Mouse (Mus musculus) kidney, embryonic 15.5 days (tissue): ENCODE data around the gene Cntrl. TPM values are rescaled to one million over a fixed set of nuclear protein-coding genes. Genes with fewer than 3 reads are reported as not detected.

Experiments
- ATAC-seq: fragments of 200-750 bp; cut with Nextera tagmentation; replicated peaks from 2 replicates; pipeline ENCODE4 v1.8.0; 2017; ENCODE audit warnings: moderate TSS enrichment; ENCODE audit not compliant: low FRiP score
- H3K27ac ChIP-seq: fragments of 300-500 bp; sonication (generic); 2 replicates; pipeline ENCODE4 v1.5.1; 2015; ENCODE audit warnings: mild to moderate bottlenecking, inconsistent platforms
- H3K27me3 ChIP-seq: fragments of 300-500 bp; sonication (generic); 2 replicates; pipeline ENCODE4 v1.6.1; 2015; ENCODE audit warnings: inconsistent platforms
- H3K36me3 ChIP-seq: fragments of 300-500 bp; sonication (generic); 2 replicates; pipeline ENCODE4 v1.6.1; 2015; ENCODE audit warnings: inconsistent platforms
- H3K4me1 ChIP-seq: fragments of 300-500 bp; sonication (generic); 2 replicates; pipeline ENCODE4 v1.6.1; 2015; ENCODE audit warnings: inconsistent platforms
- H3K4me2 ChIP-seq: fragments of 300-500 bp; sonication (generic); 2 replicates; pipeline ENCODE4 v1.6.1; 2015; ENCODE audit warnings: moderate library complexity, mild to moderate bottlenecking, inconsistent platforms
- H3K4me3 ChIP-seq: fragments of 300-500 bp; sonication (generic); replicated peaks from 2 replicates; pipeline ENCODE4 v1.5.1; 2015; ENCODE audit warnings: mild to moderate bottlenecking, inconsistent platforms
- H3K9ac ChIP-seq: fragments of 300-500 bp; sonication (generic); 2 replicates; pipeline ENCODE4 v1.6.1; 2015; ENCODE audit warnings: mild to moderate bottlenecking, inconsistent platforms
- H3K9me3 ChIP-seq: fragments of 300-500 bp; sonication (generic); replicated peaks from 2 replicates; pipeline ENCODE4 v1.6.1; 2016; ENCODE audit warnings: inconsistent platforms
- WGBS: fragments of 180-500 bp; shearing (Covaris S2); methylation state at CpG from one replicate; pipeline ENCODE4 v1.1.7; 2015; ENCODE audit warnings: mixed read lengths; 5-methylcytosine and 5-hydroxymethylcytosine counted together
- polyA plus RNA-seq: library from polyadenylated mRNA; unstranded; fragments of >200 nt; fragmentation: Nextera tagmentation; extraction: Ambion mirVana; gene quantifications from 2 replicates; pipeline ENCODE4 v1.2.1, GENCODE M21; 2015

The Cntrl gene
- polyA plus RNA-seq, 1 experiment from 2014 or later = 26.6 TPM

DNA sequence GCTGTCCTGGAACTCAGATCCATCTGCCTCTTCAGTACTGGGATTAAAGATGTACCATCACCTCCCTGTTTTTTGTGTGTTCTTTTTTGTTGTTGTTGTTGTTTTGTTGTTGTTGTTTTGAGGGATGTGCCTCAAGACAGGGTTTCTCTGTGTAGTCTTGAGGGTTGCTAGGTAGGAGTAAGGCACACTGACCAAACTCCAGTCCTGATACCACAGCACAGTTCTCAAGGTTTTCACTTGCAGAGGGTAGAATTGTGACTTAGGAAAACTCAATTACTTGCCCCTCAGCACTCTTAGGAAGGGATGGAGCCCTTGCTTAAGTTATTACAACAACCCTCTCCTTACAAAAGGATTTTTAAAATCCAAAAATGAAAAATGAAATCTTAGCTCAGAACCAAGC is 22.2 kb downstream of the Cntrl start:
- Histone ChIP-seq H3K4me3 (peak overlapping the region; percentile 54; the same call in 1 of the 2 replicates), H3K9me3 (no peaks in the 10 kb centered on the region), H3K9ac (no peak overlapping the region), H3K36me3 (peaks cover 40% of the 10 kb centered on the region), H3K4me2 (peak overlapping the region; percentile 74), H3K4me1 (peaks cover 11% of the 10 kb centered on the region), H3K27ac (peak overlapping the region; percentile 91), H3K27me3 (no peaks in the 10 kb centered on the region)
- ATAC-seq = peak; percentile 50; the same call in 1 of the 2 replicates

DNA sequence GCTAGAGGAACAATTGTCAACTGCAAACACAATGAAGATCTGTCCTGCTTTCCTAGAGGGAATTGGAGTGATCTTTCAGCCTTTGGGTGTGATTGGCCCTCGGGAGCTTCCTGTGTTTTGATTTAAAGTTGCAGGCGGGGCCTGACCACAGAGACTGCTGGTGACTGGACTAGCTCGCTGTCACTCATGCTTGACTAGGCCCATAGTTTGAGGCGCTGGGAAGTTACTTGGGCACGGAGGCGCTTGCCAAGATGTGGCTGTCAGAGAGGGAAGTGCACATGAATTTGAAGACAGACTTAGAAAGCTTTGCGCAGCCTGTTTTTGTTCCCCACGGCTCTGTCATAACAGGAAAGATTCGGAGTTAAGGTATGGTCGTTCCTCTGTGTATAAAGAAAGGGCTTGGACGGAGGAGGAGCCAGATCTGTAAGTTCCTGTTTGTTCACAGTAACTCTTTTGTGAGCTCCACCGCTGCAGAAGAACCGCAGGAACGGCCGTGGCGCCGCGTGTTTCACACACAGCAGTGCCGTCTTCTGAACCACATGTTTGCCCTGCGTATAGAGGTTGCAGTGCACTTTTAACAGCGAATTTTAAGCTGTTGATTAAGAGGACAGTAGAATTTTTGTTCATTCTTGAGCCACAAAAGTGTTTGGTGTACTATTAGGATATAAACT is 22.8 kb downstream of the Cntrl start:
- peak overlapping the region; percentile 74 for H3K4me2 ChIP-seq
- H3K4me1 ChIP-seq = peaks cover 11% of the 10 kb centered on the region
- no peaks in the 10 kb centered on the region for H3K27me3 ChIP-seq
- under 1% methylated on average over 21 of the region's 21 CpGs for WGBS
- H3K9ac ChIP-seq = peak overlapping the region; percentile 56
- peak overlapping the region; percentile 91 for H3K27ac ChIP-seq
- H3K9me3 ChIP-seq = no peaks in the 10 kb centered on the region
- peaks cover 45% of the 10 kb centered on the region for H3K36me3 ChIP-seq
- peak; percentile 100 for ATAC-seq
- peak overlapping the region; percentile 54 for H3K4me3 ChIP-seq

DNA sequence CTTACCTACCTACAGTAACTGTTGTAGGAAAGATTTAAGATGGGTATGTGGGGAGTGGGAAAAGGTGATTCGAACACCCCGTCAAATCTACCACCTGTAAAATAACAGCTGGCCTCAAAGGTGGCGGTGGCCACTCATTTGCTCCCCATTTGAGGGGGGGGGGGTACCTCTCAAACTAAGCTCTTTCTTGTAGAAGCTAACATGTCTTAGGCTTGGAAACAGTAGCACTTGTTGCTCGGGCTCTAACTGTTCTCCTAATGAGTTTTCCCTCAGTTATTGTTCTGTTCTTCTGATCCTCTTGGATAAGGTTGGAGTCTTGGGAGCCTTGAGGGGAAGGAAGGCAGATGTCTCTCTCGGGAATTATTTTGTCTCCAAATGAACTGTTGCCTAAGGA is 23.4 kb downstream of the Cntrl start:
- H3K4me1 ChIP-seq = peaks cover 11% of the 10 kb centered on the region
- ATAC-seq = no peak
- peak overlapping the region; percentile 54 for H3K4me3 ChIP-seq
- WGBS = 6% methylated on average over 5 of the region's 5 CpGs
- H3K36me3 ChIP-seq = peaks cover 45% of the 10 kb centered on the region
- peak overlapping the region; percentile 74 for H3K4me2 ChIP-seq
- peak overlapping the region; percentile 91 for H3K27ac ChIP-seq
- peak overlapping the region; percentile 56 for H3K9ac ChIP-seq
- H3K9me3 ChIP-seq = no peaks in the 10 kb centered on the region
- no peaks in the 10 kb centered on the region for H3K27me3 ChIP-seq

DNA sequence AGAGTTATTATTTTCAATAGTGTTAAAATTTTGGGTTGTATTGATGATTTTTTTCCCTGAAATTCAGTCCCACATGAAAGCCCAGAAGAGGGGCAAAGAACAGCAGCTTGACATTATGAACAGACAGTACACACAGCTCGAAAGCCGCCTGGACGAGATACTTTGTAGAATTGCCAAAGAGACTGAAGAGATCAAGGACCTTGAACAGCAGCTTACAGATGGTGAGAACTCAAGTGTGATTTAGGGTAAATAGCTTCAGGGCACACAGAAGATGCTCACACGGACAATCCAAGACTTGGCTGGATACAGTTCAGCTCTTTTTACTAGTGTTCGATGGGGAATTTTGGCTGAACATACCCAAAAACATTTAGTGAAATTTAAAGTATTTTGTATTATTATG is 24.6 kb downstream of the Cntrl start:
- Histone ChIP-seq H3K9ac (no peak overlapping the region), H3K27ac (no peak overlapping the region), H3K27me3 (no peaks in the 10 kb centered on the region), H3K9me3 (no peaks in the 10 kb centered on the region), H3K4me3 (no peak overlapping the region), H3K36me3 (peaks cover 48% of the 10 kb centered on the region), H3K4me1 (peaks cover 11% of the 10 kb centered on the region), H3K4me2 (no peak overlapping the region)
- 82% methylated on average over 5 of the region's 5 CpGs for WGBS
- ATAC-seq = no peak

DNA sequence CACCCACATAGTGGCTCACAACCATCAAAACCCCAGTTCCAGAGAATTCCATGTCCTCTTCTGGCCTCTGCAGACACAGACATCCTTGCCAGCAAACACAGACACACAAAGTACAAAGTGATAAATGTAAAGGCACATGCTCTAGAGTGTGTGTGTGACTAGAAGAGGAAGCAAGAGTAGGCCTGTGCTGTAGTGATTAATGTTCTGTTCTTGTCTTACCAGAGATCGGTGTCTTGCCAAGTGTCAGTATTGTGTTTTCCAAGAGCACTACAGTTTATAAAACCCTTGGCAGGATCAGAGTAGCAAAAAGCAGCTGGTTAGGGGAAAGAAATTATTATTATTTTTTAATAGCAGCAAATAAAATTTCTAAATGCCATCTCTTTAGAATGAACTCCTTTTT is 29.3 kb downstream of the Cntrl start:
- Histone ChIP-seq H3K27ac (no peak overlapping the region), H3K4me1 (no peaks in the 10 kb centered on the region), H3K36me3 (peaks cover 85% of the 10 kb centered on the region), H3K9me3 (no peaks in the 10 kb centered on the region), H3K9ac (no peak overlapping the region), H3K4me2 (no peak overlapping the region), H3K27me3 (no peaks in the 10 kb centered on the region), H3K4me3 (no peak overlapping the region)
- no peak for ATAC-seq
- WGBS = 88% methylated on average over 1 of the region's 1 CpGs

DNA sequence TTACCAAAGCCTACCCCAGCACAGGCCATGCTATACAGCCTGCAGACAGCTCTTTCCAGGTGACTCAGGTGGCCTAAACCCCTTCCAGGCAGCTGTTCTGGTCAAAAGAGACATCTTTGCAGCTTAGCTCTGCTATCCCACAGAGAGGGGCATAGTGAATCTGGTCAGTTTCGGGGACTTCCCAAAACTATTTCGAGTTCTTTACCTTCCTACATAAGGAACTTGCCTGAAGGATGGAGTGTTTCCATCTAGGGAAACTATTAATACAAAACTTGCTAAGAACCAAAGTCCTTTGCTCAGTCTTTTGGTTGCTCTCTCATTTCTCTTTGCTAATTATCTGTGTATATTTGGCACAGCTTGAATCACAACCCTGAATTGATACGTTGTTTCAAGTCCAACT is 32.4 kb downstream of the Cntrl start:
- no peaks in the 10 kb centered on the region for H3K9me3 ChIP-seq
- 95% methylated on average over 3 of the region's 3 CpGs for WGBS
- no peaks in the 10 kb centered on the region for H3K4me1 ChIP-seq
- H3K27ac ChIP-seq = no peak overlapping the region
- no peak overlapping the region for H3K4me2 ChIP-seq
- ATAC-seq = no peak
- no peaks in the 10 kb centered on the region for H3K27me3 ChIP-seq
- H3K36me3 ChIP-seq = peaks cover 95% of the 10 kb centered on the region
- H3K4me3 ChIP-seq = no peak overlapping the region
- no peak overlapping the region for H3K9ac ChIP-seq

DNA sequence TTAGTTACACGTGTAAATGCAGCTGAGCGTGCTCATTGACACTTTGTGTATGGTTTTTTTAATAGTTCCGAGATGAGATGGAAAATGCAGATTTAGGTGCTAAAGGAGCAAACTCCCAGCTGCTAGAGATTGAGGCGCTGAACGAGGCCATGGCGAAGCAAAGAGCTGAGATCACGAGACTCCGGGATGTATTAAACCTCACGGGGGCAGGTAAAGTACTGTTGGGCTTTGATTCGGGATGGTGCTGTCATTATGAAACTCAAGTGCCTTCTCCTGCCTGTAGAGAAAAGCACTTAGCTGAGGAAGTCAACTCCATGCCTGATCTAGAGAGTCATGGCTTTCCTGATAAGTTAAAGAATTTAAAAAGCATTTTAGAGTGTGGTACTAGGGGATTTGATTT is 39.5 kb downstream of the Cntrl start:
- no peak for ATAC-seq
- H3K4me1 ChIP-seq = no peaks in the 10 kb centered on the region
- H3K4me3 ChIP-seq = no peak overlapping the region
- no peak overlapping the region for H3K9ac ChIP-seq
- H3K27me3 ChIP-seq = no peaks in the 10 kb centered on the region
- 93% methylated on average over 10 of the region's 10 CpGs for WGBS
- peaks cover 99% of the 10 kb centered on the region for H3K36me3 ChIP-seq
- no peak overlapping the region for H3K27ac ChIP-seq
- H3K4me2 ChIP-seq = no peak overlapping the region
- no peaks in the 10 kb centered on the region for H3K9me3 ChIP-seq

DNA sequence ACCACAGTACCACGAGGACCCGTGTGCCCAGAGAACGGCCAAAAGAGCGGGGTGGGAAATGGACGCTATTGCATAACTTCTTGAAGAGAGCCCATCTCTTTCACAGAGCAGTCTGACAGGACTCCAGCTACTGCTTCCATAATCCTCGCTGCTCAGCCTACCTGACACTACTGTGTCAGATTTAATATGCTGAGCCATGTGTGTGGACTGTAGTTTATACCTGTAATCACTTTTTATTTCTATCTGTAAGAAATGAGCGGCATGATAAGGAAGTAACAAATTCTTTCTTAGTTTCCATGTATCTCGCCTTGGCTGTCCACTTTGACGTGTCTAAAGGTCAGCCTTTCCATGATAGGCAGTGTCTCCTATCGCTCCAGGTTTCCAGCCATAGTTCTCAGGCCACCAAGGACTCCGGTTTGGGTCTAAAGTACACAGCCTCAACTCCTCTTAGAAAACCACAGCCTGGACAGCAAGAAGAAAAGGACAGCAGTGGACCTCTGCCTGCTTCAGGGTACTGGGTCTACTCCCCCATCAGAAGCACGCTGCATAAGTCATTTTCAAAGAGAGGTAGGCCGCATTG is 42.1 kb downstream of the Cntrl start:
- Histone ChIP-seq H3K9ac (no peak overlapping the region), H3K4me1 (no peaks in the 10 kb centered on the region), H3K4me3 (no peak overlapping the region), H3K9me3 (no peaks in the 10 kb centered on the region), H3K36me3 (peaks cover 99% of the 10 kb centered on the region), H3K4me2 (no peak overlapping the region), H3K27ac (no peak overlapping the region), H3K27me3 (no peaks in the 10 kb centered on the region)
- WGBS = 96% methylated on average over 13 of the region's 13 CpGs
- ATAC-seq = no peak

DNA sequence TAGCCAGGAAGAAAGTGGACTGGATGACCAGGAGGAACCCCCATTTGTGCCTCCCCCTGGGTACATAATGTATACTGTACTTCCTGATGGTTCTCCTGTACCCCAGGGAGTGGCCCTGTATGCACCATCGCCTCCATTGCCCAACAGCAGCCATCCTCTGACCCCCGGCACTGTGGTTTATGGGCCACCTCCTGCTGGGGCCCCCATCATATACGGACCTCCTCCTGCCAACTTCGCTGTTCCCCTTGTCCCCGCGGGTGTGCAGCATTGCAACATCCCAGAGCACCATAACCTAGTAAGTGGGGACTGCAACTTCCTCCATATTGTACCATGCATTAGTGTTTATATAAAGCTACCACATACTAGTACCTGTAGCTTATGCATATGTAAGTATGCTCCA is 43.9 kb downstream of the Cntrl start:
- Histone ChIP-seq H3K9me3 (no peaks in the 10 kb centered on the region), H3K9ac (no peak overlapping the region), H3K4me2 (no peak overlapping the region), H3K4me3 (no peak overlapping the region), H3K36me3 (peaks cover 99% of the 10 kb centered on the region), H3K27ac (no peak overlapping the region), H3K27me3 (no peaks in the 10 kb centered on the region), H3K4me1 (no peaks in the 10 kb centered on the region)
- 86% methylated on average over 6 of the region's 6 CpGs for WGBS
- ATAC-seq = no peak

DNA sequence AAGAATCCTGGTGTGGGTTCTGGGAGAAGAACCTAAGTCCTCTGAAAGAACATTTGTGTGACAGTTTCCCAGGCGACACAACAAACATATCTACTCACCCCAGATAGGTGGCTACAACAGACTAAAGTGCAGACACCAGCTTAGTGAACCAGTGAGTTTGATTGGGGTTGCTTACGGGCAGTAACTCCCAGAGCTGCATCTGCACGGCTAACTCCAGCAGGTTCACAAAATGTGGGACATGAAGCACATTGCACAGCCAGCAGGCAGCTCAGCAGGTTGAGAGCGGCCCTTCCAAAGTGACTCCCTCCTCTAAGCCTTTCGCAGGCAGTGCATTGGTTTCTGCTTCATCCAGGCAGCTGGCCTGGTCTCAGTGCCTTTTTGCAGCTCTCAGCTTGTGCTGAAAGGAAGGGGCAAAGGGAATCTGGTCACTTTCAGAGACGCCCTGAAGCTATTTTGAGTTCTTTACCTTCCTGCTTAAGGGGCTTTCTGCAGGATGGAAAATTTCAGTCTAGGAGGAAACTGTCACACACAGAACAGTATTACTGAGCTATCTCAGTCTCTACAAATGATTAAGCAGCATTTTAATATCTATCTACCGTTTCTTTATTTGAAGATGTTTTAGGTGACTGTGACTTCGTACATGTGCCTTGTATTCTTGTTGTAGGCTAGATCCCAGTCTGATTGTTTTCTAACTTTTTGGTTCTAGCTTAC is 44.7 kb downstream of the Cntrl start:
- Histone ChIP-seq H3K9ac (no peak overlapping the region), H3K4me2 (no peak overlapping the region), H3K4me1 (no peaks in the 10 kb centered on the region), H3K36me3 (peaks cover 99% of the 10 kb centered on the region), H3K4me3 (no peak overlapping the region), H3K27me3 (no peaks in the 10 kb centered on the region), H3K27ac (no peak overlapping the region), H3K9me3 (no peaks in the 10 kb centered on the region)
- ATAC-seq = no peak
- 87% methylated on average over 8 of the region's 8 CpGs for WGBS

DNA sequence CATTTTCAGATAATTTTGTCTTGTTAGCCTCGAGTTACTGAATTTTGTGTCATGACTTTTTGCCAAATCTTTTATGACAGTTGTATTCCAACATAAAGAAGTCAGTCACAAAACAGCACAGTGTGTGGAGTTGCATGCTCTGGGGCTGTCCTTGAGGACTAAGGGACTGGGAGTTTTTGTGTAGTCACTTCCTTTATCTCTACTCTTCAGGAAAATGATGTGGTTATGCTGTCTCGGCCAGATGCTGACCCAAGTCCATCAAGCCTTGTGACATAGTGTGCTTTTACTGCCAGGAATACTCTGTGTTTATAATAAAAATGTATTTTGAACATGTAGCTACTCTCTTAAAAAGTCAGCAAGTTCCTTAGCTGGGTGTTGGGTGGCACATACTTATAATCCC is 47.7 kb downstream of the Cntrl start:
- ATAC-seq = no peak
- Histone ChIP-seq H3K9ac (no peak overlapping the region), H3K36me3 (peaks cover 88% of the 10 kb centered on the region), H3K27ac (no peak overlapping the region), H3K4me3 (no peak overlapping the region), H3K9me3 (no peaks in the 10 kb centered on the region), H3K4me2 (no peak overlapping the region), H3K27me3 (no peaks in the 10 kb centered on the region), H3K4me1 (no peaks in the 10 kb centered on the region)
- 87% methylated on average over 2 of the region's 2 CpGs for WGBS

DNA sequence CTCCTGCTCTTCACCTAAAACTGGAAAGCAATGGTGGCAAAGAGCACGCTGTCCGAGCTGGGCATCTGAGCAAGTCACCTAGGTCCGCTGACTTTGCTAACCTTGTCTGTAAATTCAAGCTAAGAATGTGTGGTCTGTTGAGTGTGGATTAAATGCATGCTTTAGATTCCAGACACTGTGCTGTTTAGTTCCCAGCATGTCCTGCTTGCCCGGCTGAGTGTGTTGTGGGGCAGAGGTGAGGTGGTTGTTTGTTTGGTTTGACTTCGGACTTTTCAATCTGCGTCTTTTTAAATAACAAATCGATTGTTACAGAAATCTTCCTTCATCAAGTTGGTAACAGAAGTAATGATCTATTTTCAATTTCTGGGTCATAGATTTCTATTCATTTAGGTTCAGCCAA is 48.5 kb downstream of the Cntrl start:
- Histone ChIP-seq H3K27me3 (no peaks in the 10 kb centered on the region), H3K4me3 (no peak overlapping the region), H3K4me1 (no peaks in the 10 kb centered on the region), H3K36me3 (peaks cover 87% of the 10 kb centered on the region), H3K4me2 (no peak overlapping the region), H3K27ac (no peak overlapping the region), H3K9ac (no peak overlapping the region), H3K9me3 (no peaks in the 10 kb centered on the region)
- no peak for ATAC-seq
- 91% methylated on average over 7 of the region's 7 CpGs for WGBS
